Mouse (Mus musculus) ES-E14 (cell line): ENCODE results near the gene Gm572. TPM values are rescaled to one million over a fixed set of nuclear protein-coding genes. Genes with fewer than 3 reads are reported as not detected.

Source experiments
- DNase-seq: peaks from one replicate; pipeline ENCODE4 v3.0.0-alpha.2; 2013; ENCODE audit warnings: low read depth, low spot score
- H3K27ac ChIP-seq: 2 replicates; pipeline ENCODE4 v1.5.1; 2012; ENCODE audit warnings: low read depth, mild to moderate bottlenecking, low read length, moderate library complexity, mixed read lengths; ENCODE audit not compliant: poor library complexity, insufficient read depth, severe bottlenecking
- H3K36me3 ChIP-seq: 2 replicates; pipeline ENCODE4 v1.6.1; 2012; ENCODE audit warnings: mild to moderate bottlenecking, low read length, moderate library complexity, mixed read lengths; ENCODE audit not compliant: control insufficient read depth, poor library complexity, insufficient read depth, severe bottlenecking
- H3K4me1 ChIP-seq, 2 experiments: fragments of 150-350 bp in 1 of 2; sonication (generic) in 1 of 2; 2 replicates each; pipeline ENCODE4 v1.6.1; 2012; ENCODE audit warnings: low read length in 2 of 2, mild to moderate bottlenecking in 1 of 2, mixed read lengths in 1 of 2; ENCODE audit not compliant: control insufficient read depth in 2 of 2, insufficient read depth in 2 of 2, poor library complexity in 1 of 2
- H3K4me3 ChIP-seq, 2 experiments: fragments of 150-350 bp in 1 of 2; sonication (generic) in 1 of 2; 2 replicates each; pipeline ENCODE4 v1.5.1; 2012; ENCODE audit warnings: low read length in 2 of 2, low read depth in 1 of 2, mild to moderate bottlenecking in 1 of 2, mixed read lengths in 1 of 2; ENCODE audit not compliant: insufficient read depth in 1 of 2, poor library complexity in 1 of 2, severe bottlenecking in 1 of 2
- H3K9ac ChIP-seq: 2 replicates; pipeline ENCODE4 v1.6.1; 2012; ENCODE audit warnings: low read depth, mild to moderate bottlenecking, low read length, mixed read lengths; ENCODE audit not compliant: poor library complexity, insufficient read depth, severe bottlenecking
- H3K9me3 ChIP-seq: fragments of 150-350 bp; sonication (generic); 2 replicates; pipeline ENCODE4 v1.6.1; 2012; ENCODE audit warnings: low read depth, mild to moderate bottlenecking, low read length; ENCODE audit not compliant: control insufficient read depth, insufficient read depth
- CHD2 ChIP-seq: IDR thresholded peaks from 2 replicates; pipeline ENCODE4 v1.6.1; 2014; ENCODE audit warnings: mild to moderate bottlenecking, low read depth, low read length, inconsistent platforms
- HCFC1 ChIP-seq: IDR thresholded peaks from 2 replicates; pipeline ENCODE4 v1.6.1; 2012; ENCODE audit warnings: low read length, inconsistent platforms, borderline replicate concordance; ENCODE audit not compliant: insufficient read depth
- MAFK ChIP-seq: IDR thresholded peaks from 2 replicates; pipeline ENCODE4 v1.6.1; 2014; ENCODE audit warnings: mild to moderate bottlenecking, low read depth, low read length, inconsistent platforms; ENCODE audit not compliant: insufficient read depth
- ZC3H11A ChIP-seq: IDR thresholded peaks from 2 replicates; pipeline ENCODE4 v1.6.1; 2012; ENCODE audit warnings: low read depth, mild to moderate bottlenecking, inconsistent platforms, low read length, borderline replicate concordance
- ZNF384 ChIP-seq: IDR thresholded peaks from 2 replicates; pipeline ENCODE4 v1.6.1; 2012; ENCODE audit warnings: low read depth, low read length, inconsistent platforms
- in situ Hi-C, 2 experiments: fragments of 600-800 bp; cut with MboI; formaldehyde crosslinking; loops; one replicate each; pipeline ENCODE4 v1.15.1; 2025; ENCODE audit warnings: low sequenced_read_pairs in 2 of 2, inconsistent platforms in 1 of 2; ENCODE audit not compliant: unreplicated experiment in 2 of 2
- total RNA-seq: library from RNA; depleted of rRNA; stranded (reverse); fragments of 300-350 nt; gene quantifications from 2 replicates; pipeline ENCODE4 v1.2.3, GENCODE M21; 2012

The Gm572 gene
- total RNA-seq, 1 experiment: 0.13 TPM

GRCm38 (mm10) chr4:148678105-148678504 is 35.0 kb downstream of the Gm572 start:
- no peak overlapping the region for H3K9ac ChIP-seq
- TF ChIP-seq HCFC1 (no peak), ZC3H11A (no peak), ZNF384 (no peak), MAFK (no peak), CHD2 (no peak)
- DNase-seq: no peak
- no peaks in the 10 kb centered on the region for H3K36me3 ChIP-seq
- no peak overlapping the region for H3K27ac ChIP-seq
- H3K4me1 ChIP-seq: peaks cover 2 to 10% of the 10 kb centered on the region in 2 experiments; a peak in 2 of 4 replicates
- in situ Hi-C loops: no loop called here
- H3K4me3 ChIP-seq: no peak overlapping the region
- H3K9me3 ChIP-seq: no peaks in the 10 kb centered on the region

- H3K9ac ChIP-seq: no peak overlapping the region
- in situ Hi-C loops: no loop called here
- H3K27ac ChIP-seq: no peak overlapping the region
- H3K4me1 ChIP-seq: peaks cover 0 to 5% of the 10 kb centered on the region in 2 experiments; a peak in 2 of 4 replicates
- no peaks in the 10 kb centered on the region for H3K9me3 ChIP-seq
- H3K36me3 ChIP-seq: no peaks in the 10 kb centered on the region
- TF ChIP-seq ZNF384 (no peak), MAFK (no peak), CHD2 (no peak), ZC3H11A (no peak), HCFC1 (no peak)
- DNase-seq: no peak
- no peak overlapping the region for H3K4me3 ChIP-seq
These were observed 37.5 kb downstream of the Gm572 start for GRCm38 (mm10) chr4:148680505-148681067.

- H3K36me3 ChIP-seq: no peaks in the 10 kb centered on the region
- H3K27ac ChIP-seq: no peak overlapping the region
- no peaks in the 10 kb centered on the region for H3K9me3 ChIP-seq
- DNase-seq: peak; percentile 46
- no peak overlapping the region for H3K9ac ChIP-seq
- no peak overlapping the region for H3K4me3 ChIP-seq
- TF ChIP-seq CHD2 (no peak), ZNF384 (no peak), ZC3H11A (no peak), MAFK (no peak), HCFC1 (no peak)
- in situ Hi-C loops: no loop called here
- H3K4me1 ChIP-seq: peaks cover 0 to 7% of the 10 kb centered on the region in 2 experiments; a peak in 2 of 4 replicates
These were observed 38.3 kb downstream of the Gm572 start for GRCm38 (mm10) chr4:148681429-148681828.

- no peak for DNase-seq
- Histone ChIP-seq H3K9ac (no peak overlapping the region), H3K4me3 (no peak overlapping the region), H3K4me1 (peaks cover 0 to 7% of the 10 kb centered on the region in 2 experiments; a peak in 2 of 4 replicates), H3K9me3 (no peaks in the 10 kb centered on the region), H3K36me3 (no peaks in the 10 kb centered on the region), H3K27ac (no peak overlapping the region)
- in situ Hi-C loops: no loop called here
- TF ChIP-seq MAFK: no peak
- TF ChIP-seq ZNF384: no peak
- no peak for TF ChIP-seq CHD2
- TF ChIP-seq HCFC1: no peak
- TF ChIP-seq ZC3H11A: no peak
These were observed 39.8 kb downstream of the Gm572 start for GRCm38 (mm10) chr4:148682961-148683360.

GRCm38 (mm10) chr4:148683539-148683938 is 40.4 kb downstream of the Gm572 start:
- no peak overlapping the region for H3K27ac ChIP-seq

More at GRCm38 (mm10) chr4:148683539-148683938, 40.4 kb downstream of the Gm572 start:
- Histone ChIP-seq H3K36me3 (no peaks in the 10 kb centered on the region), H3K4me1 (peaks cover 0 to 10% of the 10 kb centered on the region in 2 experiments; a peak in 2 of 4 replicates), H3K9ac (no peak overlapping the region), H3K4me3 (no peak overlapping the region), H3K9me3 (no peaks in the 10 kb centered on the region)
- TF ChIP-seq MAFK: no peak
- DNase-seq: no peak
- in situ Hi-C loops: no loop called here
